Mouse (Mus musculus): ENCODE results near the gene Whamm. TPM values are rescaled to one million over a fixed set of nuclear protein-coding genes. Genes with fewer than 3 reads are reported as not detected.

The Whamm gene
- polyA plus RNA-seq, 1 experiment from 2014 or later: 8.3 TPM

DNA sequence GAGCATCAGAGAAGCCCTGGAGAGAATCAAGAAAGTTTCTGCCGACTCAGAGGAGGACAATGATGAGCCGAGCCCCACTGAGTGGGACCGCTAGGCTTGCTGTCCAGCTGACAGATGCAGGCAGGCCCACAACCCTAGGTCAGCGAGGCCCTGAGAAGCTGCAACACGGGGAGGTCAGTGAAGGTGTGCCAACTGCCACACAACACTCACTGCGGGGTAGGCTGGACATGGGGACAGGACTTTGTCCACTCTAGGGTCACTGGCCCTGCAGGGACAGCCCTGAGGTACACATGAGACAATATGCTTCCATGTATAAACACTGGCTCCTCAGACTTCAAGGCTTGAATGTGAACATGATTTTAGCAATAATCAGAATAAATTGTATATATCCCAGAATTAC is 25.0 kb downstream of the Whamm start:
- no peak for DNase-seq (ENCODE audit: low spot score)

DNA sequence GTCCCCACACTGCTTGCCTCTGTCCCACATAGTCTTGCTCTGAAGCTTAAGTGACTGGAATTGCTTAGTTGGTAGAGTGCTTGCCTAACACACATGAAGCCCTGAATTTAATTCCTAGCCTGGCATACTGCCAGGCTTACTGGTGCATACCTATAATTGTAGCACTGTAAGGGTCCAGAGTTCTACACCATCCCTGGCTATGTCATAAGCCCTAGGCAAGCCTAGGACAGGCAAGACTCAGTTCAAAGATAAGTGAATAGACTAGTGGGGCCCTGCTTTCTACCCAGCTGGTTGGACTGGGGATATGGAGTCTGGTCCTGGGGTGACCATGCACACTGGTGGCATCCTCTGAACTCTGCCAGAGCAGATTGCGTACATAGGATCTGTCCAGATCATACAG is 26.6 kb downstream of the Whamm start:
- DNase-seq (ENCODE audit: low spot score): no peak

DNA sequence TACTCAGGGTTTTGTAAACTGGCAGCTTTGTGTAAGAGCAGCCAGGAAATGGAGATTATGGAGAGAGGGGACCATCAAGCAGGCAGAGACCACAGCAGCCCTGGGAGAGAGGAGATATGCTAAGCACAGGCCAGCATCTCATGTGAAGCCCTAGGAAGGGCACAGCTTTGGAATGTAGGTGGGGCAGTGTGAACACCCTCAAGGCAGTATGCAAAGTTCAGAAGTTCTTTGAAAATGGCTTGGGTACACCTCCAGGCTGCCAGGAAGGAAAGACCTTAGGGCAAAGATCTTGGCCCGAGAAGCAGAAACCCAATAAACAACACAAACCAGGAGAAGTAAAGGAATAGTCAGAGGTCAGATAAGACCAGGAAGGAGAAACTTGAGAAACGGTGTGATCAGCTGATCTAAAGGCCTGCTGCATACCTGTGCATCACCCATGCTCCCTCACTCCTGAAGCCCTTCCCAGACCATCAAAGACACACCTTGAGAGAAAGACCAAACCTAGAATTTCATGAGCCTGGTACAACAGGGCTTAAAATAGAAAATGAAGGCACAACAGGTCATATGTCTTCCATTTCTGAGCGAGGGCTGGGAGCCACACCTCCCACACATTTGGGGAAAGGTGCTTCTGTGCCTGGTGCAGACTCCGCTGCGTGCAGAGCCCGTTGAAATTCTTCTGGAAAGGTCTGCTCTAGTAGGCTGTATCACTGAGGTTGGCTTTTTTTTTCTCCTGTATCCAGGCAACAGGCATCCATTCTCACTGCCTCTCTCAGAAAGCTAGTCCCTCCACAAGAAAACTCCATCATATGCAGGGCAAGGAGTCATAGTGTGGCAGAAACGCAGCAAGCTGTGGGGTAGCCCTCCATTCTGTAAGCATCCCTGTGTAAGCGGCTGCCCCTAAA is 28.6 kb downstream of the Whamm start:
- no peak for DNase-seq (ENCODE audit: low spot score)

DNA sequence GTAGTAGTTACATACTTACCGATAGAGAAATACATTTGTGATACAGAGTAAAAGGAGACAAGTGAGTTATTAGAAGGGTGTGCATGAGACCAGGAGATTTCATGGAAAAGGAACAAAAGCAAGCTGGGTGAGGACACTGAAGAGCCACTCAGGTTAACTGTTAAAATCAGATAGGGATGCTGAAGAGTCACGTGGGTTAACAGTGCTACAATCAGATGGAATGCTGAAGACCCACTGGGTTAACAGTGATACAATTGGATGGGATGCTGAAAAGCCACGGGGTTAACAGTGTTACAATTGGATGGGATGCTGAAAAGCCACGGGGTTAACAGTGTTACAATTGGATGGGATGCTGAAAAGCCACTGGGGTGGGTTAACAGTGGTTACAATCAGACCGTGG is 33.9 kb downstream of the Whamm start:
- DNase-seq (ENCODE audit: low spot score): no peak

DNA sequence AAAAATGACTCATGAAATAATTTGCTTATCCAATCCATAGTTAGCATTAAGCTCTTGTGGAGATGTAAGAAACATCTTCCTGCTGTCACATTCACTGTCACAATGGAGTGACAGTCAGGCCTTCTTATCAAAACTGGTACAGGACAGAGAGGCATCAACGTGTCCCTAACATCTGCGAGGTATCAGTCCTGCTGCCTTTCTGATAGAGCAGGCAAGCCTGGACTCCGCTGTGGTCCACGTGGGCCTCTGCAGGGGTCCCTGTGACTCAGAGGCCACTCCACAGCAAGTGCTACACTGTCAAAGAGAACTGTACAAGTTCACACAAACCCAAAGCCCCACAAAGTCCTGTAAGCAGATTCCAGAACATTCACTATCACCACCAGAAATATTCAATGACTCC is 34.4 kb downstream of the Whamm start:
- no peak for DNase-seq (ENCODE audit: low spot score)

DNA sequence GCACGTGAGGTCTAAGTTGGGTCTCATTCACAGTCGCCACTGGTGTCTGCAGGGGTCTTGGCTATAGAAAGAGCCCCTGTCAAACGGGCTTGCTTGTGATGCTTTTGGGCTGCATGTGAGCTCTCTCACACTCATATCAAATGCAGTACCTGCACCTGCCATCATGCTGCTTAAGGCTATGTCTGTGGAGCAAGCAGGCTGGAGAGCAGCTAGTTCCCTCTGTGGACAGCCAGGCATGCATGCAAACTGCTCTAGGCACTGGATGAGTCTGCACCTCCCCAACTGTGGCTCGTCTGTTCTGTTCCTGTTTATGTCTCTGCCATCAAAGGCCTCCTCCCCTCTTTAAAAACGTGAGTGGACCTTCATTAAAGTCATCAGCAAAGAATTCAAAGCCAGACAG is 35.4 kb downstream of the Whamm start:
- no peak for DNase-seq (ENCODE audit: low spot score)

DNA sequence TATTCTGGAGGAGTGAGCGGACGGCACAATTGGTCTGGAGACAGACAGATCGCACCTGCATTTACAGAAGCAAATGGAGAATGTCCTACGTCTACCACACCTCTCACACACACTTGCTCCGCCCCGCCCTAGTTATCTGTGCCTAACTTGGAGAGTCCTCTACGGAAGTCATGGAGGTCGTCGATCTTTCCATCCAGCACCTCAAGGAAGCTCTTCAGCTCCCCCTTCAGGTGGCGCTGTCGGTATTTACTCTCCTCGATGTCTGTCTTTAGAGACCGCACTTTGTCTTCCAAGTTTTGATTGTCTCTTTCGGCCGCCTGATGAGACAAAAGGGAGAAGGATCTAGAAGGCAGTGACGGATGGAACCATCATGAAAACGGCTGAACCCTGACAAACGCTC is 39.1 kb downstream of the Whamm start:
- peak; percentile 37 for DNase-seq (ENCODE audit: low spot score)

DNA sequence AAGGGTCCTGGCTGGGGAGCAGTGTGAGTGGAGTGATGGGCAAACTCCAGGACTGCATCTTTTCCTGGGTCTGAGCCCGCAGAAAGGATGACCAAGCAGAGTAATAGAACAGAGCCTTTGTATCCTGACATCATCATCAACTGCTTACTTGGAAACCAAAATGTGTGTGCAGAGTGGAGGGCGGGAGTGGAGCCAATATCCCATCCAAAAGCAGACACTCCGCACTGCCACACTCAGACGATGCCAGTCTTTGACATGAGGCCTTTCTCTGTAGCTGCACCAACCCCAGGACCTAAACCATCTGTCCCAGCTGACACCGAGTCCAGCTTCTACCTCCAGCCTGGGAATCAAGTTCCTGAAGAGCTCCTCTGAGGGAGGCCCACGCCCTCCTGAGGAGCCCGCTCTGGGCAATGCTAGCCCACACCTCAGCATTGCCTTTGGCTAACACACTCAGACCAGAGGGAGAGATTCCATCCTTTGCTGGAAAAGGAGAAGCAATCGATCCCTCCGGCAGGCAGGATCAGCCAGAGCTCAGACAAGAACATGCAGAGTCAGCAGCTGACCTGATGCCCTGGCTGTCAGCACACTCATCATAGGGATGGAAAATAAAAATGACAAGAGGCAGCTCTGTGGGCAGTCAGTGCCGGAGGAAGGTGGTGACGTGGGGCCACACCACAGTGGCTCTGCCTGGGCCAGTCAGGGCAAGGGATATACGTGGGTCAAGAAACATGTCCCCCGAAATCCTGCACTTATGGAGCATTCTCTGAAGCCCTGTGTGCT is 42.0 kb downstream of the Whamm start:
- no peak for DNase-seq (ENCODE audit: low spot score)

DNA sequence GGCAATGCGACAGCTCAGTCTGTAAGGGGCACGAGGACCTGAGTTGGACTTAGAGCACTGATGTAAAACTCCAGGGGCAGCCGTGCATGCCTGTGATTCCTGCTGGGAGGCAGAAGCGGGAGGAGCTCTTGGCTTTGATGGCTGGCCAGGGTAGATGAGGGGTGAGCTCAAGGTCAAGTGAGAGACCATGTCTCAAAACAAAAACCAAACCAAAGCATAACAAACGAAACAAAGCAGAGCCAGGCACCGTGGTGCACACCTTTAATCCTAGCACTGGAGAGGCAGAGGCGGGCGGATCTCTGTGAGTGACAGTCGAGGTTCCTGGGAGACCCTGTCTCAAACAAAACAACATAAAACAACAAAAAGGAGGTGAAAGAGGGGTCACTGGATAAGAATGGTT is 44.0 kb downstream of the Whamm start:
- DNase-seq (ENCODE audit: low spot score): no peak

DNA sequence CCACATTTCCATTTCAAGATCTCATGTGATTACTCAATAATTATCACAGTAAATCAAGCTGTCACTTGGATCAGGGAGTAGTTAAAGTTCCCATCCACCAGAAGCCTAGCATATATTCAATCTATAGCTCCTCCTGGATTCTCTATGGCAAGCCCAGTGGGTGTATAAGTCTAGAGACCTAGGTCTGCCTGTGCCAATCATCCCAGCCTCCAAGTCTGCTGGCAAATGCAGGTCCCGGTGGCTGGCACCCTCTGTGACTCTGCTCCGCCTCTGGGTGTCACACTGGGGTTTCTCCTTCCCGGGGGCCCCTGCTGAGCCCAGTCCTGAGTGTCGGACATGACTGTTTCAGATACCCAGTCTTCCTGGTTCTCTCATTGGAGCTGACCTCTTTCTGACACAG is 51.7 kb downstream of the Whamm start:
- DNase-seq (ENCODE audit: low spot score): no peak

DNA sequence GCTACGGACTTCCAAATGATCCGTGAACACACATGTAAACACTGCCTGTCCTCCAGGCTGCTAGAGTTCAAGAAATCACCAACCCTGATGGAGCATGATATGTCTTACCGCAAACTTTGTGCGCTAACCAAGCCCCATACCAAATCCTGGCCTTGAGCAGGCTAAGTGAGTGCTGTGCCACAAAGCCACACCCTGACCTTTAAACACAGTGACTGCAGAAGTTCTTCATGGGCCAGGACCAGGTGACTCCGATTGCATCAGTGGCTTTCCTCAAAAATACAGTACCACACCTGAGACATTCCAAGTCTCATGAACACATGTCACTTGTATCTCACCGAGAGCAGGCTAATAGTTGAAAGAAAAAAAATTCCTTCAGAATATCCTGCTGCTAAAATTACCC is 52.7 kb downstream of the Whamm start:
- no peak for DNase-seq (ENCODE audit: low spot score)

DNA sequence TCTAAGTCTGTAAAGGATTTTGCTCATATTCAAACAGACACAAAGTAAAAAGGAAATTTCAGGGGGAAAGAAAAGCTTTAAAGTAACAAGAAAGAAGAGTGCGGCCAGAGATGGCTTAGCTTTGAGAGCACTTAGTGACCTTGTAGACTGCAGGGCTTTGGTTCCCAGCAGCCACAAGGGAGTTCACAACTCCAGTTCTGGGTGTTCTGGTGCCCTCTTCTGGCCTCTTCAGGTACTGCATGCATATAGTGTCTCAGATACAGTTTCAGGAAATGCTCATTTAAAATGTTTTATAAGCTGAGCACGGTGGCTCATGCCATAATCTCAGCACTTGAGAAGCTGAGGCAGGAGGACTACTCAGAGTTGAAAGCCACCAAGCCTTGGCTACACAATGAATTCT is 55.4 kb downstream of the Whamm start:
- peak; percentile 17 for DNase-seq (ENCODE audit: low spot score)

DNA sequence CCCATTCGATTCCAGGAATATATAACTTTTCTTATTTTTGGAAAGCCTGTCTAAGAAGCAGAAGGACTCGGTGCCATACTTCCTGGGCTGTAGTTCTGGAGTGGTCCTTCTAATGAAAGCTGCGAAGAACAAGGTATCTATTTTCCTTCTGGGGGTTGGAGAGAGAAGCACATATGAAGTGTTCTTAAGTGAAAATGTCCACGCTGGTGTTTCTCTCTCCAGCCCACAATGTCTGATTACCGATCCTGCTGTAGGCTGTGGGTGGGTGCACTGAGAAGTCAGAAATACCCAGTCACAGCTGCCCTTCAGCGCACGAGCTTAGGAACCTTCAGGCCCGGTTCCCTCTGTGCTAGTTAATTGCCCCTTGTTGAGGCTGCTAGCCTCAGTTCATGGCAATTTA is 60.2 kb downstream of the Whamm start:
- DNase-seq (ENCODE audit: low spot score): no peak

DNA sequence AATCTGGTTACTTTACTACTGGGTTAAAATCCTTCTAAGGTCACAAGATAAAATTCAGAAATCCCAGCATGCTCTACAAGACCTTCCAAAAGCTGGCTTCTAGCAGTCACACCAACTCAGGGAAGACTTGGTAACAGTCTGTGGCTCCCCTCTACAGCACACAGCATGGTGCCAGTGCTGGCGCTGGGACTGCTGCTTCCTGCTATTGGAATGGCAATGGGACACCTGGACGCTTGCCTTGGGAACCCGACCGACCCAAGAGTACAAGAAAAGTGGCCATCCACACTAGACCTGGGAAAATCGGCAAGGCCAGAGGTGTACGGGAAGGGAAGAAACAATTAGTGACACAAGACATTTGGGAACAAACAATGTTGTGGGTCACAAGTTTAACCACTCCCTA is 61.5 kb downstream of the Whamm start:
- DNase-seq (ENCODE audit: low spot score): no peak

DNA sequence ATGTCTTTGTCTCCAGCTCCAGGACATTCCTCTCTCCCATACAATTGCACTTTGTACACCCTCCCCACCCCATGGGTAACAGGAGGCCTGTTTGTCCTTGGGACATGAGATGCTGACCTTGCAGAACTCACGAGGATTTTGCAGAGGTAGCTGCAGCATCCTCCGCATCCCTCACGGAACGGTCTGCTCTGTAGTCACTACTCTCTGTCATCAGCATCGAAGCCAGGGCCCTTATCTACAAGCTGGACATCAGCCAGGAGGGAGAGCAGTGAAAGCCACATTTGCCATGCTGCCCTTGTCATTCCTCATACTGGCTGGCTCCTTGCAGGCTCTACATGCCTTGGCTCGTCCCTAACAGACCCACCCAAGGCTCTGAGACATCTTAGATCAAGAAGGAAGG is 70.0 kb downstream of the Whamm start:
- DNase-seq (ENCODE audit: low spot score): no peak

DNA sequence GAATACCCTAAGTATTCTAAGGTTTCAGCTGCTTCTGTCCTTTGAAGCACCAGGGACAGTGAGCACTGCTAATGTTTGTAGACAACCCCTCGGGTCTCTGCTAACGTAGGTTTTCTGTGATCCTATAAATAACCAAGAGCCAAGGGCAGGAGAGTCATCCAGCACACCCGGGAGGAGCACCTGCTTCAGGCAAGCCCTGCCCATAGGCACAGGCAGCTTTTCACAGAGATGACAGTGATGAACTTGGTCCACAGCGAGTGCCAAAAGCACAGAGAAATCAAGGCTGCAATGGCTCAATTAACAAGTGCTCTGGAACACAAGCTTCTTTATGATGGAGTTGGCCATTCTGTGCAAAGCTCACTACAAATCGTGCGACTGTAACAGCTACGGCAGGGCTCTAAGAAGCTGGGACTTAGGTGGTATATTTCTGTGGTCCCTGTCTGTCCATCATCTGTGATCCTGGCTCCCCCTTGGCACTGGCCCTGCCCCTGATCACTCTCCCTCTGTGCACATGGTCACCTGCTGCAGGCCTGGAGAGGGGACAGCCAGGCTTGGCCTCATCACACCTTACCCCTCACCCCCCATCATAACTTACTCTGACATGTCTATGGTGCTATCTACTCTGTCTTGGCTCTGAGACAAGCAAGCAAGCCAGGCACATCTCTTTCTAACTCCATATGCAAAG is 73.6 kb downstream of the Whamm start:
- no peak for DNase-seq (ENCODE audit: low spot score)

MicroRNA genes within 50 kb of the gene (microRNA counts, 519-probe panel; counts per million panel counts)
- microRNA mmu-miR-1839-3p: 473 counts per million, percentile 71 among the panel's probes with 10 or more counts
- microRNA mmu-miR-1839-5p: 3,978 counts per million, percentile 79 among the panel's probes with 10 or more counts

Other genes with a start within 250 kb of the Whamm start
- 1,759 and 1,761 TPM in 2 replicates for gene Rps17, start 226.0 kb upstream of the Whamm start, polyA plus RNA-seq (2015; fragmentation: Nextera tagmentation; extraction: Ambion mirVana)
- 10.0 and 12.2 TPM in 2 replicates for gene Cpeb1, start 115.8 kb upstream of the Whamm start, polyA plus RNA-seq (2015; fragmentation: Nextera tagmentation; extraction: Ambion mirVana)
- 0.35 and 0.57 TPM in 2 replicates for gene Ap3b2, start 77.3 kb upstream of the Whamm start, polyA plus RNA-seq (2015; fragmentation: Nextera tagmentation; extraction: Ambion mirVana)
- gene BC048679, start 73.0 kb upstream of the Whamm start, polyA plus RNA-seq (2015; fragmentation: Nextera tagmentation; extraction: Ambion mirVana): not detected in 2 replicates
- gene Fsd2, start 4.3 kb upstream of the Whamm start, polyA plus RNA-seq (2015; fragmentation: Nextera tagmentation; extraction: Ambion mirVana): 0.73 and 0.87 TPM in 2 replicates
- 0.95 and 1.5 TPM in 2 replicates for gene Homer2, start 136.3 kb downstream of the Whamm start, polyA plus RNA-seq (2015; fragmentation: Nextera tagmentation; extraction: Ambion mirVana)
- gene Ramac, start 191.7 kb downstream of the Whamm start, polyA plus RNA-seq (2015; fragmentation: Nextera tagmentation; extraction: Ambion mirVana): 180 and 185 TPM in 2 replicates
- gene 3110040N11Rik, start 218.2 kb downstream of the Whamm start, polyA plus RNA-seq (2015; fragmentation: Nextera tagmentation; extraction: Ambion mirVana): 61.1 and 65.7 TPM in 2 replicates